Mouse (Mus musculus): ENCODE data around the gene Hnrnpll. TPM values are rescaled to one million over a fixed set of nuclear protein-coding genes. Genes with fewer than 3 reads are reported as not detected.
A peak's percentile ranks its signal among the peaks of the same experiment; 100 is the strongest.

The Hnrnpll gene
- total and polyA plus RNA-seq, 2 experiments from 2014 or later = 49.7 to 67.6 TPM

DNA sequence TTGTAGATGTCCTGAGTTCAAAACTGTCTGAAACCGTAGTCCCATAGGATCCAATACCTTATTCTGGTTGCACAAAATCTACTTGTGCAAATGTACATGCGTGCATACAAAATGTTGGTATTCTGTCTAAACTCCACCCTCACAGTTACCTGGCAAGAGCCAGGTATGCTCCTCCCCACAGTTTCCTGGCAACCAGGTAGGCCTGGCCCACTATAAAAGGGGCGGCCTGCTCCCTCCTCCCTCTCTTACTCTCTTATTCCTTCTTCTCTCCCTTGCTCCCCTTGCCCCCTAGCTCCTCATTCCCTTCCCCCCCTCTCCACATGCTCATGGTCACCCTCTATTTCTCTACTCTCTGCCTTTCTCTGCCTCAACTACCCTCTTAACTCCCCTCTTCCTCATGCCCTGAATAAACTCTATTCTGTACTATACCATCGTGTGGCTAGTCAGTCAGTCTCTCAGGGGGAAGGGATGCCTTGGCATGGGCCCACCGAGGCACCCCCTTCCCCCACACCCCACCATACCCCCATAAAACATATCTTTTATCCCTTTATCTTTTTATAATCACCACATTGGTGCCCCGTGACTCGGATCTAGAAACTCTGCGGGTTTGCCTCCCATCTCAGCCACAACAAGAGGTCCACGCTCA is 33.2 kb upstream of the Hnrnpll start:
- TF ChIP-seq CTCF (IDR thresholded peaks at IDR 0.05; ENCODE audit: low read depth) = no peak
- DNase-seq = no peak
- Histone ChIP-seq H3K9ac (no peak overlapping the region), H3K27ac (ENCODE audit: low read depth, low read length) (no peak overlapping the region), H3K9me3 (ENCODE audit: low read length) (no peaks in the 10 kb centered on the region), H3K4me3 (ENCODE audit: low read depth, low read length) (no peak overlapping the region), H3K4me1 (ENCODE audit: insufficient read depth) (0 out of 2 replicates have a peak, but pooled peaks cover 6% of the 10 kb centered on the region), H3K4me2 (ENCODE audit: low read depth) (peak overlapping the region; percentile 35; the same call in 1 of the 2 replicates), H3K27me3 (ENCODE audit: insufficient read depth, low read length) (no peaks in the 10 kb centered on the region), H3K36me3 (ENCODE audit: insufficient read depth) (no peaks in the 10 kb centered on the region)
- no peak for ATAC-seq
- 84% methylated on average over 9 of the region's 9 CpGs for WGBS

DNA sequence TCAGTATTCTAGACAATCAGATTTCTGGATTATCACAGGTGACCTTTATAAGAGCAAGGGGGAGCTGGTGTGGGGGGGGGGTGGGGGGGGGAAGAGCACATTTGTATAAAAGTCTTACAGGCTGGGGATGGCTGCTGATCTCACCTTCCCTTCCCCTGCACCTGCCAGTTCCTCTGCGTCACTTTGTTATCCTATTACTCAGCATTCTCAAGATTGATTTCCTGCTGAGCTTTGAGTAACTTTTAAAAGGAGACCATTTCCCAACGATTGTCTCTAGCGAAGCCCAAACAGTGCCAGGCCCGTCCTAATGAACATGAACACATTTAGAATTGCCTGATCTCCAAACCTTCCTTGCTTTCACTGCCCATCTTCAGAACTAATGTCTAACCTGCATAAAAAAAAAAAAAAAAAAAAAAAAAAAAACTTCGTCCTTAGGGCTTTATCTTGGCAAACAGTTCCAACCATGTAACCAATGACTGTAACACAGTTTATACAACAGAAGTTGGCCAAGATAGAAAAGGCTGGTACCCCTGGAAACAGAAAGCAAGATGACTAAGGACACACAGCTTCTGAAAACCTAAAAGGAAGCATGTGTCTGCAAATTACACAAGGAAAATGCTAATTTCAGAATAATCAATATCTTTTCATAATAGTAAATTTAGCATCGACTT is 29.9 kb upstream of the Hnrnpll start:
- no peak for DNase-seq
- no peaks in the 10 kb centered on the region for H3K36me3 ChIP-seq (ENCODE audit: insufficient read depth)
- no peak overlapping the region for H3K4me3 ChIP-seq (ENCODE audit: low read depth, low read length)
- H3K9ac ChIP-seq = no peak overlapping the region
- 34% methylated on average over 6 of the region's 6 CpGs for WGBS
- TF ChIP-seq CTCF (IDR thresholded peaks at IDR 0.05; ENCODE audit: low read depth) = no peak
- ATAC-seq = no peak
- H3K4me1 ChIP-seq (ENCODE audit: insufficient read depth) = 0 out of 2 replicates have a peak, but pooled peaks cover 6% of the 10 kb centered on the region
- no peaks in the 10 kb centered on the region for H3K27me3 ChIP-seq (ENCODE audit: insufficient read depth, low read length)
- H3K4me2 ChIP-seq (ENCODE audit: low read depth) = no peak overlapping the region
- no peaks in the 10 kb centered on the region for H3K9me3 ChIP-seq (ENCODE audit: low read length)
- no peak overlapping the region for H3K27ac ChIP-seq (ENCODE audit: low read depth, low read length)

DNA sequence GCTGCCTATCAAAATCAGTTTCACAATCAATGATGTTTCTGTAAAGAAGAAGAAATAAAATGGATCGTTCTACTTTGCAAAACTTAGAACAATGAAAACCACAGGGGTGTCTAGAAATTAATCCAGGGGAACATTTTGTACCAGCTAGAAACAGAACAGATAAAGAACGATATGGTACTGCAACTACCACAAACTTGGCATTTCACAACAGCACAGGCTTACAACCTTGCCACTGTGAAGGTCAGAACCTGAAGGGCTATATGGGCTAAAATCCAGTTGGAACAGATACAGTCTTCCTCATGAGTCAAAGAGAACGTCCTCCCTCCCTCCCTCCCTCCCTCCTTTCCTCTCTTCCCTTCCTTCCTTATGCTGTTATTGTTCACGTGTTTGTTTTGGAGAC is 28.4 kb upstream of the Hnrnpll start:
- no peaks in the 10 kb centered on the region for H3K4me1 ChIP-seq (ENCODE audit: insufficient read depth)
- H3K9me3 ChIP-seq (ENCODE audit: low read length) = no peaks in the 10 kb centered on the region
- no peak overlapping the region for H3K27ac ChIP-seq (ENCODE audit: low read depth, low read length)
- no peaks in the 10 kb centered on the region for H3K36me3 ChIP-seq (ENCODE audit: insufficient read depth)
- 65% methylated on average over 4 of the region's 4 CpGs for WGBS
- no peak for DNase-seq
- no peak overlapping the region for H3K4me3 ChIP-seq (ENCODE audit: low read depth, low read length)
- H3K27me3 ChIP-seq (ENCODE audit: insufficient read depth, low read length) = no peaks in the 10 kb centered on the region
- no peak for ATAC-seq
- H3K4me2 ChIP-seq (ENCODE audit: low read depth) = no peak overlapping the region
- no peak for TF ChIP-seq CTCF (IDR thresholded peaks at IDR 0.05; ENCODE audit: low read depth)
- no peak overlapping the region for H3K9ac ChIP-seq

DNA sequence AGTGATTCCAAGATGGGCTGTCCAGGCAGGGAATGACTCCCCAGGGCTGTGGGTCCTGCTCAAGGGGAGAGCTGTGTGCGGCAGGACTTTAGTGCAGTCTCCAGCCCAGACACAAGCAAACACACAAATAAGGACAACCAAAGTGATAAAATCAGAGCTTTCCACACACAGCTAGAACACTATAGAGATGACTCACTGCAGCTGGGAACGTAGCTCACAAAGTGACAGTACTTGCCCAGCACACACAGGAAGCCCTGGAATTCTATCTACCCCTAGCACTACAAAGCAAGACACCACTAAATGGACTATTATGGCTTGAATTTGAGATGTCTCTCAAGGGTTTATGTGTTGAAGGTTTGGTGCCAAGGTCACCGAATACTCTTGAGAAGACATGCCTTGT is 26.0 kb upstream of the Hnrnpll start:
- DNase-seq (no peak), ATAC-seq (no peak)
- Histone ChIP-seq H3K4me2 (ENCODE audit: low read depth) (no peak overlapping the region), H3K9me3 (ENCODE audit: low read length) (no peaks in the 10 kb centered on the region), H3K27me3 (ENCODE audit: insufficient read depth, low read length) (no peaks in the 10 kb centered on the region), H3K9ac (no peak overlapping the region), H3K27ac (ENCODE audit: low read depth, low read length) (no peak overlapping the region), H3K36me3 (ENCODE audit: insufficient read depth) (no peaks in the 10 kb centered on the region), H3K4me3 (ENCODE audit: low read depth, low read length) (no peak overlapping the region), H3K4me1 (ENCODE audit: insufficient read depth) (no peaks in the 10 kb centered on the region)
- 96% methylated on average over 3 of the region's 3 CpGs for WGBS
- TF ChIP-seq CTCF (IDR thresholded peaks at IDR 0.05; ENCODE audit: low read depth) = no peak

DNA sequence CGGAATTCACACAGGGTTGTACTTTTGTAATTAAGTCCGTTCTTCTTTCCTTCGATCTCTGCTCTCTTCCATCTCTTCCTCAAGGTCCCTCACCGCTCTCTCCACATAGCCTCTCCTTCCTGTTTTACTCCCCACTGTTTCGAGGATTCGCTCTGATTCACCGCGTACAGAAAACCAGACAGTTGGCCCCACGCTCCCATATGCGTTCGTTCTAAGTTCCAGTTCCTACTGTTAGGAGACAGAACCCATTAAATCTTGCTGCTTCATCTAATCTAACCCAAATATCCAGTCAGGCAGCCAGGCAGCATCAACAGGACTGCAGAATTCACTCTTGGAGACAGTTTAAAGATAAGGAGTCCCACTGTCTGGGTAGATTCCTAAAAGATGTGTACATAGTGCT is 24.5 kb upstream of the Hnrnpll start:
- no peak for DNase-seq
- H3K27ac ChIP-seq (ENCODE audit: low read depth, low read length) = no peak overlapping the region
- no peak overlapping the region for H3K4me3 ChIP-seq (ENCODE audit: low read depth, low read length)
- WGBS = 95% methylated on average over 11 of the region's 11 CpGs
- no peak for ATAC-seq
- no peaks in the 10 kb centered on the region for H3K4me1 ChIP-seq (ENCODE audit: insufficient read depth)
- H3K9ac ChIP-seq = no peak overlapping the region
- H3K27me3 ChIP-seq (ENCODE audit: insufficient read depth, low read length) = no peaks in the 10 kb centered on the region
- no peaks in the 10 kb centered on the region for H3K9me3 ChIP-seq (ENCODE audit: low read length)
- no peaks in the 10 kb centered on the region for H3K36me3 ChIP-seq (ENCODE audit: insufficient read depth)
- no peak overlapping the region for H3K4me2 ChIP-seq (ENCODE audit: low read depth)
- TF ChIP-seq CTCF (IDR thresholded peaks at IDR 0.05; ENCODE audit: low read depth) = no peak

DNA sequence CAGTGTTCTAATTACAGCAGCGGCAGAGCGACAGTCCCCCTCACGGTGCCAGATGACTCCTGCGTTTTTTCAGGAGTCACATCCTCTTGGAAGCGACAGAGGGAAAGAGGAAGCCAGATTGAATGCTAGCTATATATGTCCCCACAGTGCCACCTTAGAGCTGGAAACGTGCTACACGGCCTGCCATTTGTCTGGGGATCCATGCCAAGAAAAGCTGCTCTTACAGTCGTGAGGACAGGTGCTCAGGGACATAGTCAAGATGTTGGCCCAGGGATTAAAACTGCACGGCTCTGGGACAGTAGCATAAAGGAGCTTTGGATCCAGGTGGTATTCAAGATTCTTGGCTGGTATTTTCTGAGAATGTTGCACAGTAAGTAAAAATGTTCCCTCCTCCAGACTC is 22.3 kb upstream of the Hnrnpll start:
- Histone ChIP-seq H3K36me3 (ENCODE audit: insufficient read depth) (no peaks in the 10 kb centered on the region), H3K4me3 (ENCODE audit: low read depth, low read length) (no peak overlapping the region), H3K9ac (no peak overlapping the region), H3K9me3 (ENCODE audit: low read length) (no peaks in the 10 kb centered on the region), H3K27ac (ENCODE audit: low read depth, low read length) (no peak overlapping the region), H3K4me1 (ENCODE audit: insufficient read depth) (no peaks in the 10 kb centered on the region), H3K27me3 (ENCODE audit: insufficient read depth, low read length) (no peaks in the 10 kb centered on the region), H3K4me2 (ENCODE audit: low read depth) (no peak overlapping the region)
- no peak; the same call in 1 of the 2 replicates for ATAC-seq
- TF ChIP-seq CTCF (IDR thresholded peaks at IDR 0.05; ENCODE audit: low read depth) = no peak
- DNase-seq = peak; percentile 29
- WGBS = 54% methylated on average over 9 of the region's 9 CpGs

DNA sequence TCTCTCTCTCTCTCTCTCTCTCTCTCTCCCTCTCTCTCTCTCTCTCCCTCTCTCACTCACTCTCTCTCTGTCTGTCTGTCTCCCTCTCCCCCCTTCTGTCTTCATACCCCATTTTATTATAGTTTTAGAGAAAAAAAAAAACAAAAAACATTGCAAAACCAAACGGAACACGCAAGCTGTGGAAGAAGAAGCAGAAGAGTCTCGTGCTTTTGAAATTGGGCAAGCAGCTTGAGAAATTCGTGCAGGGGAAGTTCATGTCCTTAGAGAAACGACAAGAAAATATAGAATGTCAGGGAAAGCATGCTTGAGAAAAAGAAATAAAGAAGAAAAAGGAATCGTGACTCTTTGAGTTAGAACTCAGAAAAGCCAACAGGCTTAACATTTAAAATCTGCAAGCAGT is 21.1 kb upstream of the Hnrnpll start:
- H3K9ac ChIP-seq = no peak overlapping the region
- H3K9me3 ChIP-seq (ENCODE audit: low read length) = no peaks in the 10 kb centered on the region
- no peak overlapping the region for H3K27ac ChIP-seq (ENCODE audit: low read depth, low read length)
- H3K4me1 ChIP-seq (ENCODE audit: insufficient read depth) = no peaks in the 10 kb centered on the region
- DNase-seq = no peak
- no peak overlapping the region for H3K4me2 ChIP-seq (ENCODE audit: low read depth)
- no peaks in the 10 kb centered on the region for H3K36me3 ChIP-seq (ENCODE audit: insufficient read depth)
- WGBS = 73% methylated on average over 6 of the region's 6 CpGs
- H3K4me3 ChIP-seq (ENCODE audit: low read depth, low read length) = no peak overlapping the region
- TF ChIP-seq CTCF (IDR thresholded peaks at IDR 0.05; ENCODE audit: low read depth) = no peak
- no peaks in the 10 kb centered on the region for H3K27me3 ChIP-seq (ENCODE audit: insufficient read depth, low read length)
- no peak for ATAC-seq
